ENCODE assay signal across 12 mouse cellular contexts in genomic region chr10:82817514-82817913, GRCm38 (mm10). TPM values are rescaled to one million over a fixed set of nuclear protein-coding genes. Genes with fewer than 3 reads are reported as not detected.
"Had no signal": no experiment of that assay in that cellular context is flagged by ENCODE, and none has a peak within 500 bp of the region (broad histone marks: within the 10 kb centered on the region; RNA-seq: fewer than 3 reads in every experiment).

No protein-coding gene starts in this region.

- DNase-seq: layer of hippocampus, adult 9-11 months; layer of hippocampus, postnatal 36 days; liver, embryonic 13.5 days; liver, postnatal 0 days; lung, postnatal 14 days; right cerebral cortex, postnatal 4 days had no signal

- H3K4me2 ChIP-seq: limb, embryonic 15.5 days; liver, embryonic 13.5 days; lung, embryonic 15.5 days; midbrain, embryonic 13.5 days had no signal

- H3K27me3 ChIP-seq: limb, embryonic 15.5 days; lung, embryonic 15.5 days; megakaryocyte, embryonic 14.5 days; midbrain, embryonic 13.5 days had no signal

- H3K36me3 ChIP-seq: limb, embryonic 15.5 days; liver, embryonic 13.5 days; lung, embryonic 15.5 days; midbrain, embryonic 13.5 days had no signal

- H3K9me3 ChIP-seq: limb, embryonic 15.5 days; liver, embryonic 13.5 days; lung, embryonic 15.5 days; megakaryocyte, embryonic 14.5 days; midbrain, embryonic 13.5 days had no signal

- H3K27ac ChIP-seq: kidney, postnatal 0 days; limb, embryonic 15.5 days; liver, embryonic 13.5 days; lung, embryonic 15.5 days; macrophage; midbrain, embryonic 13.5 days had no signal

- H3K4me1 ChIP-seq: lung, embryonic 15.5 days; midbrain, embryonic 13.5 days had no signal

- ATAC-seq: liver, postnatal 0 days; midbrain, embryonic 13.5 days had no signal

- H3K9ac ChIP-seq: limb, embryonic 15.5 days; liver, embryonic 13.5 days; liver, postnatal 0 days; lung, embryonic 15.5 days; midbrain, embryonic 13.5 days had no signal

- H3K4me3 ChIP-seq: limb, embryonic 15.5 days; liver, embryonic 13.5 days; lung, embryonic 15.5 days; megakaryocyte, embryonic 14.5 days; midbrain, embryonic 13.5 days had no signal

RNA-seq across cellular contexts. Expression of gene Eid3, which starts 48.9 kb away (rescaled TPM):
- polyA plus RNA-seq: liver, postnatal 0 days had no signal
